Mouse (Mus musculus): ENCODE measurements around the gene Rps2.

Rps2 gene

GRCm38 (mm10) chr17:24730787-24731186 lies 12.9 kb downstream of the Rps2 start:
- DNase-seq (ENCODE audit: extremely low read depth, low read depth, low spot score), result no peak

DNA sequence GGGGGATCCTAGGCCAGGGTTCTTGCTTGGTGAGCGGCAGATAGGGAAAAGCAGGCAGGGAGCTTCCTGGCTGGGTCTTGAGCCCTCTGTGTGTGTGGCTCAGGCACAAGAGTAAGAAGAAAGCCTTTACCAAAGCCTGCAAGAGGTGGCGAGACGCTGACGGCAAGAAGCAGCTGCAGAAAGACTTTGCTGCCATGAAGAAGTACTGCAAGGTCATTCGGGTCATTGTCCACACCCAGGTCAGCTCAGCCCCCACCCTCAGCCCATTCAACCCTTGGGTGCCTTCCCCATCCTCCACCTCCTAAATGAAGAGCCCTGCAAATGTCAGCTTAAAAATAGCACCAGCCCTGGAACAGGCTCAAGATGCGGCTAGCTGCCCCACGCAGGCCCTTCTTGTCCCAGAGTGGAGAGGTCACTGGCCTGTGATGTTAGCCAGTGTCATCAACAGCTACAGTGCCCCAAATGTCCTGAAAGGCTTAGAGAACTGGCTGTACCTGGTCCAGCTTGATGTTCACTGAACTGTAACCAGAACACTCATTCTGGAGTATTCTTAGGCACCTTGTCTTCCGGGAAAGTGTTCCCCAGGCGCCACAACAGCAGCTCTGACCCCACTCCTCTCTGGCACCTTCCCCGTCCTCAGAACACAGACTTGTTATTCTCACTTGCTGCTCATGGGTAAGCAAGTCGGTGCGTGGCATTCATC lies 14.5 kb downstream of the Rps2 start:
- DNase-seq (ENCODE audit: extremely low read depth, low read depth, low spot score), result no peak

DNA sequence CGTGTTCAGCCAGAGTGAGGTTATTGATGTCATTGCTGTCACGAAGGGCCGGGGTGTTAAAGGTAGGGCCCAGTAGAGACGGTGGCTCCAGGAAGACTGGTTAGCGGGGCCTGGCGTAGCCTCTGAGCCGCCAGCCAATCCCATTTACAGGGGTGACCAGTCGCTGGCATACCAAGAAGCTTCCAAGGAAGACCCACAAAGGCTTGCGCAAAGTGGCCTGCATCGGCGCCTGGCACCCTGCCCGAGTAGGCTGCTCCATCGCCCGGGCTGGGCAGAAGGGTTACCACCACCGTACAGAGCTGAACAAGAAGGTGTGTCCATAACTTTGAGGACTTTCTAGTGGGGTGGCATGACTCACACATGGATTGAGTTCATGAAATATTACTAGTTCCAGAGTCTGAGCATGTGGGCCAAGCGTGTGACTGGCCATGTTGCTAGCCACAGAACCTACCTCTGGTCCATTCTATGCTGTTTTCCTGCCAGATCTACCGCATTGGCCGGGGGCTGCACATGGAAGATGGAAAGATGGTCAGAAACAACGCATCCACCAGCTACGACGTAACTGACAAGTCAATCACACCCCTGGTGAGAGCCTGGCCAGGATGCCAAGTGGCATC lies 15.6 kb downstream of the Rps2 start:
- no peak for DNase-seq (ENCODE audit: extremely low read depth, low read depth, low spot score)

DNA sequence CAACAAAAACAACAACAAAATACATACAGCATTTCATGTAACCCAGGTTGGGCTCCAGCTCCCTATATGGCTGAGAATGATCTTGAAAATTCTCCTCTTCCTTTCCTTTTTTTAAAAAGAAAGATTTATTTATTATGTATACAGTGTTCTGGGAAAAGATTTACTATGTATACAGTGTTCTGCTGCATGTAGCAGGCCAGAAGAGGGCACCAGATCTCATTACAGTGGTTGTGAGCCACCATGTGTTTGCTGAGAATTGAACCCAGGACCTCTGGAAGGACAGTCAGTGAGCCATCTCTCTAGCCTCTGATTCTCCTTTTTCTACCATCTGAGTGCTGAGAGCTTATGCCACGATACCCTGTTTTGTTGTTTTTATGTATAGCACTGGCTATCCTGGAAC lies 16.6 kb downstream of the Rps2 start:
- DNase-seq (ENCODE audit: extremely low read depth, low read depth, low spot score), result no peak

- DNase-seq (ENCODE audit: extremely low read depth, low read depth, low spot score), result no peak
Measured at GRCm38 (mm10) chr17:24735446-24735845, 17.5 kb downstream of the Rps2 start.

- peak; percentile 94 for DNase-seq (ENCODE audit: extremely low read depth, low read depth, low spot score)
Measured at GRCm38 (mm10) chr17:24736330-24737051, 18.6 kb downstream of the Rps2 start, which contains the start of gene Msrb1. Gene Msrb1, plus strand, starts transcription at chr17:24736642.

GRCm38 (mm10) chr17:24737135-24737810 lies 19.4 kb downstream of the Rps2 start:
- peak; percentile 74 for DNase-seq (ENCODE audit: extremely low read depth, low read depth, low spot score)

GRCm38 (mm10) chr17:24738238-24738637 lies 20.3 kb downstream of the Rps2 start:
- no peak for DNase-seq (ENCODE audit: extremely low read depth, low read depth, low spot score)

- no peak for DNase-seq (ENCODE audit: extremely low read depth, low read depth, low spot score)
Measured at GRCm38 (mm10) chr17:24739926-24740325, 22.0 kb downstream of the Rps2 start.

DNA sequence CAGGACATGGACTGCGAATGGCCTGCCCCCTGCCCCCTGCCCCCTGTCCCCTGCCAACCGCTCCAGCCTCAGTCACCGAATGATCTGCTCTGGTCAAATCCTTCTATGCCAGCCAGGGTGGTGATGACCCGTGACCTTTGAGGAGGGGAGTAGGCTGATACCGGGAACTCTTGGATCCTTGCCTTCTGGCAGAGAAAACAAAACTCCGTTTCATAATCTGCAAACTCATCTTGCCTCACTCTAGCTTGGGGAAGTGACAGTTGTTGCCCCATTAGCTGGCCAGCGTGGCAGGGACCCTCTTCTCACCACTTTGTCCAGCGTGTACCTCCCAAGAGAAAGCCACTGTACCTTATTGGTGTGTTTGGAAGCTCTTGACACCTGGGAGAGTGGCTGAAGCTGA lies 24.4 kb downstream of the Rps2 start:
- no peak for DNase-seq (ENCODE audit: extremely low read depth, low read depth, low spot score)

DNA sequence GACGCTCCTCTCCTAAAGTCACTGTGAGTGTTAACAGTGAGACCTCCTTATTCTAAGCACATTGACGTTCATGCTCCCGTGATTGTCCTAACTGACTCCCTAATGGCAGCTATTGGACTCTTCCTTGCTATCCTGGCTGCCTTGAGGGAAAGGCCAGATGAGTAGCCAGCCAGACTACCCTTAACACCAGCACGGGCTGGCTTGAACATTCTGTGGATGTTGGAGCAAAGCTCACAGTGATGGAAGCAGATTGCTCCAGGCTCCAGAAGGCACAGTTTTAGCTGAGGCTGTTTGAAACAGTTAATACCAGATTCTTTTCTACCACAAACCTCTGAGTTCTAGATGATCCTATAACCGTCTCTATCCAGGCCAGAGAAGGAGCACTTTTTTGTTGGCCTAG lies 26.0 kb downstream of the Rps2 start:
- DNase-seq (ENCODE audit: extremely low read depth, low read depth, low spot score), result no peak

GRCm38 (mm10) chr17:24744381-24744780 lies 26.5 kb downstream of the Rps2 start:
- DNase-seq (ENCODE audit: extremely low read depth, low read depth, low spot score), result no peak

- no peak for DNase-seq (ENCODE audit: extremely low read depth, low read depth, low spot score)
Measured at GRCm38 (mm10) chr17:24745526-24746497, 27.9 kb downstream of the Rps2 start.

DNA sequence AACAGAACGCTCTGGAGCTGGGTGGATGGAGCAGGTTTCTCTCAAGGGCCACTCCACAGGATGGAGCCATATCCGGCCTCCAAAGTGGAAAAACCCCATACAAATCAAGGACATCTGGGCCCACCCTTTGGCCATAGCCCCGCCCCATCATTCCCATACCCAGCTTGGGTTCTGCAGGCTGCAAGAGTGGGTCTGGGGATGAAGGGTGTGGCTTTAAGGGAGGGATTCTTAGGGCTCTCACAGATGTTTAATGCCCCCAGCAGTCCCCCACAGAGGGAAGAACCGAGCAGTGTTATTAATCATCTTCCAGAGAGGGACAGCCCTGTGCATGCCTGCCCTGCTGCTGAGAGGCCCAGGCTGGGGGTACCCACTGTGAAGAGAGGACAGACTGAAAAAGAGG lies 29.1 kb downstream of the Rps2 start:
- DNase-seq (ENCODE audit: extremely low read depth, low read depth, low spot score), result no peak

- peak; percentile 70 for DNase-seq (ENCODE audit: extremely low read depth, low read depth, low spot score)
Measured at GRCm38 (mm10) chr17:24751528-24751927, 33.6 kb downstream of the Rps2 start.

- no peak for DNase-seq (ENCODE audit: extremely low read depth, low read depth, low spot score)
Measured at GRCm38 (mm10) chr17:24752415-24753394, 34.8 kb downstream of the Rps2 start, which contains the start of gene Hs3st6. Gene Hs3st6, plus strand, starts transcription at chr17:24752988.

- DNase-seq (ENCODE audit: extremely low read depth, low read depth, low spot score), result no peak
Measured at GRCm38 (mm10) chr17:24757394-24757793, 39.5 kb downstream of the Rps2 start.

DNA sequence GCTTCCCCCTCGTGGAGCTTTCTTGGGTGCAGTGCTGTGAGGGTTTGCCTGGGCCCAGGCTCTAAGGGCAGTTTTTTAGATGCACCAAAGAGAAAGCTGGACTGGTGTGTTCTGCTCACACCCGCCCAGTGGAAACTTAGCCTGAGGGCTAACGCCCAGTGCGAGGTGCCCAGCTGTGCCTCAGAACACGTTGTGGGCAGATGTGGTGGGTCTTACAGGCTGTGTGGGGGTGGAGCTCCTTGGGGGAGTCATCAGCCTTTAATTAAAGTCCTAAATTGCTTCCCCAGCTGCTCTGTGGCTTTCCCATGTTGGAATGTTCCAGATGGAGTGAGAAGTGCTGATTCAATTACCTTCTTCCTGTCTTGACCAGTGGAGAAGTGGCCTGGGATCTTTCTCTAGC lies 43.2 kb downstream of the Rps2 start:
- DNase-seq (ENCODE audit: extremely low read depth, low read depth, low spot score), result no peak

Data from fat pad, adult 2 months (tissue).